Mouse (Mus musculus): ENCODE data around the gene Usp3.

- no peak for TF ChIP-seq POLR2A (IDR thresholded peaks at IDR 0.05; ENCODE audit: control insufficient read depth, low read depth, low read length)
- no peak for TF ChIP-seq CTCF (IDR thresholded peaks at IDR 0.05; ENCODE audit: control insufficient read depth, insufficient read depth, insufficient replicate concordance, low read depth, low read length)
These were observed 86.9 kb downstream of the Usp3 start for GRCm38 (mm10) chr9:66506011-66506410.
